In genomic region chr5:112565083-112565482, GRCm38 (mm10) we compare ENCODE assay signal across 18 mouse cellular contexts. TPM values are rescaled to one million over a fixed set of nuclear protein-coding genes. Genes with fewer than 3 reads are reported as not detected.
"Had no signal": no experiment of that assay in that cellular context is flagged by ENCODE, and none has a peak within 500 bp of the region (broad histone marks: within the 10 kb centered on the region; RNA-seq: fewer than 3 reads in every experiment).

No protein-coding gene starts in this region.

- H3K4me1 ChIP-seq: stomach, embryonic 15.5 days had no signal

- H3K4me3 ChIP-seq: limb, embryonic 12.5 days; limb, embryonic 15.5 days; midbrain, embryonic 12.5 days; stomach, embryonic 15.5 days had no signal

- H3K4me2 ChIP-seq: limb, embryonic 12.5 days; limb, embryonic 15.5 days; liver, embryonic 11.5 days; lung, embryonic 14.5 days; midbrain, embryonic 12.5 days; stomach, embryonic 15.5 days had no signal

- H3K9me3 ChIP-seq: limb, embryonic 12.5 days; limb, embryonic 15.5 days; midbrain, embryonic 12.5 days; stomach, embryonic 15.5 days had no signal

- H3K27ac ChIP-seq: limb, embryonic 12.5 days; limb, embryonic 15.5 days; liver, embryonic 14.5 days; macrophage; midbrain, embryonic 12.5 days; stomach, embryonic 15.5 days had no signal

- ATAC-seq: intestine, postnatal 0 days; liver, postnatal 0 days; lung, postnatal 0 days; midbrain, embryonic 16.5 days had no signal

- DNase-seq: kidney, postnatal 10 days; left cerebral cortex, postnatal 4 days; liver, postnatal 0 days; lung, embryonic 14.5 days; retina, postnatal 1 day; right cerebral cortex, postnatal 25 days; spleen, adult 18-20 months; thymus, postnatal 25 days had no signal

- H3K36me3 ChIP-seq: limb, embryonic 12.5 days; limb, embryonic 15.5 days; midbrain, embryonic 12.5 days; stomach, embryonic 15.5 days had no signal

- H3K9ac ChIP-seq: limb, embryonic 12.5 days; limb, embryonic 15.5 days; liver, embryonic 14.5 days; liver, postnatal 0 days; lung, embryonic 14.5 days; midbrain, embryonic 12.5 days; stomach, embryonic 15.5 days had no signal

RNA-seq across cellular contexts. Expression of gene Sez6l, which starts 11.9 kb away (rescaled TPM):
- polyA plus RNA-seq: liver, postnatal 0 days; macrophage had no signal
